Mouse (Mus musculus) layer of hippocampus, adult 18-20 months (tissue): ENCODE results near the gene Pomgnt1. TPM values are rescaled to one million over a fixed set of nuclear protein-coding genes. Genes with fewer than 3 reads are reported as not detected.

Source experiments
- DNase-seq, 2 experiments: peaks; one replicate each; pipeline ENCODE4 v3.0.0; 2022; ENCODE audit warnings: low spot score in 2 of 2
- total RNA-seq, 2 experiments: library from RNA; stranded (reverse); gene quantifications; 2 replicates each; pipeline ENCODE4 v1.2.3; 2021

The Pomgnt1 gene
- total RNA-seq, 2 experiments from 2014 or later, result 67.5 to 68.1 TPM

DNA sequence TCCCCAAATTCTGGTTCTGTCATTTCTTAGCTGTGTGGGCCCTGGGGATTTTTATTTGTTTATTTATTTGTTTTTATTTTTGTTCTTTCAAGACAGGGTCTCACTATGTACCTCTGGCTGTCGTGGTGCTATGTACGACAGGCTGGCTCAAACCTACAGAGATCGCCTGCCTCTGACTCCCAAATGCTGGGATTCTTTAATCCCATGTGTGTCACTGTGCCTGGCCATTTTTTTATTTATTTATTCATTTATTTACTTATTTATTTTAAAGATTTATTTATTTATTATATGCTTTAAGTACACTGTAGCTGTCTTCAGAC lies 45.7 kb downstream of the Pomgnt1 start:
- DNase-seq, result no peak

- DNase-seq, result no peak
Observed at GRCm38 (mm10) chr4:116173072-116173471, 49.4 kb downstream of the Pomgnt1 start, which contains the start of the genes 1700042G07Rik and Gm49337. TSS of gene 1700042G07Rik (plus strand) at chr4:116173372. TSS of gene Gm49337 (plus strand) at chr4:116173384.

DNA sequence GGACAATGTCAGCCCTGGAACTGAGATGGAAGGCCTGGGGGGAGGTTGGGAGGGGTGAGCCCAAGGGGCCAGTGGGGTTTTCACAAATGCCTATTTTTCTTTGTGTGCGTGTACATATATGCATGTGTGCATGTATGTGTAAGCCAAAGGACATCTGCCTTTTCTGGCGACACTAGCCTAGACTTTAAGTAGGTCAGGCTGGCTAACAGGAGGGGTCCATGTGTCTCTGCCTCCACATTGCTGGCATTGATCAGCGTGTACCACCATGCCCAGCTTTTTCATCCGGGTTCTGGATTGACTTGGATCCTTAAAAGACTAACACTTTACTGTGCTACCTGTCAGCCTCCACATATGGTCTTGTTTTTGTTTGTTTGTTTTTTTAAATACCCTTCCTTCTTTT lies 50.1 kb downstream of the Pomgnt1 start:
- no peak for DNase-seq

DNA sequence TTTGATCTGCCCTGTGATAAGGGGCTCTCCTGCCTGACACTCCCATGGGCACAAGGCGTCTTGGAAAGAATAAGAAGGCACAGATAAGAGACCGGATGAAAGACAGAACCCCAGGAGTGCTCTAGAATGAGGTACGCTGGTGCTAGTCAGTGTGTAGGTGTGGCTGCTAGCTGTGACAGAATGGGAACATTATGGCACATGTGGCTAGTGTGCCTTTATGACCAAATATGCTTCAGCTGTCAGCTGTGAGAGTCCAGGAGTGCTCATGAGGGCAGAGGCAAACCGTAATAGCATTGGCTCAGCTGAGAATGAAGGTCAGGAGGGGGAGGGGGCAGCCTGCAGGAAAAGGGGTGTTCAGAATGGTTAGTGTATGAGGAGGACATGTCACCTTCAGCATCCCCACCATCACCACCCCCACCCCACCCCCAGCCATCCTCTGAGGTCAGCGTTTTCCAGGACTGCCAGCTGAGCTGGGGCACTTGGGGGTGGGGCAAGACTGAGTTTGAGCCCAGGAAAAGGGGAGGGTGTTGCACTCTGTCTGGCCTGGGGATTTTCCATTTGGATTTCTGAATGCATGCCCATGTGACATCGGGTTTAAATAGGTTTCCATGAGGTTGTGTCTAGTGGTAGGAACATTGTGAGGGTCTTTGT lies 51.0 kb downstream of the Pomgnt1 start:
- no peak for DNase-seq

- DNase-seq, result no peak
Observed at GRCm38 (mm10) chr4:116175136-116175535, 51.5 kb downstream of the Pomgnt1 start.

DNA sequence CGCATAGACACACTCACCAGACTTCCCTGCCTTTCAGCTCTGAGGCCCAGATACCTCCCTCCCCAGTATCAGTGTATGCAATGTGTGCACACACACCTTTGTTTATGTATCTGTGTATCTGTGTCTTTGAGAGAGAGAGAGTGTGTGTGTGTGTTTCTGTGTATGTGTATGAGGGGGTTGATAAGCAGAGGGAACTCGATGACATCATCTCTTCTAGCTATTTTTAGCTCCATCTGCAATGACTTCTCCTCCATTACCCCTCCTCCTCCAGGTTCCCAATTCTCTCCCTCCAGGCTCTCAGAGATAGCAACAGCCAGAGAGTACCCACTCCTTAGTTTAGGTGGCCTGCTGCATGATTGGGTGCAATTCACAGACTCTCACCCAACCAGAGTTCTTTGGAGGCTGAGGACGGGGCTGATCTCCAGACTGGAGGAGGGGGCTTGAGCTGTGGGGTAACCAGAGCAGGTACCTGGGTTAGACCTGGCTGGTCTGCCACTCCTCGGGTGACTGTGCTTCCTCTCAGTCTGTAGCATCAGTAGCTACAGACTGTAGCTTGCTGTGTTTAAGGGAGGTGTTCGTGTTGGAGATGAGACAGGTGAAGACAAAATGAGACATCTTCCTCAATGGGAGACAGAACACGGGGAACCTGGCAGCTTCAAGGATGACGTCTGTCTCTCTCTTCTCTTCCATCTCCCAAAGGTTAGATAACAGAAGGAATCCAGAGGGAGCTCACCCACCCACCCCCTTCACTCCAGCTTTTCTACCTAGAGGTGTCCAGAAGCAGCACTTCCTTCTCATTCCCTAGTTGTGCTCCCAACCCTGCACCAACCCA lies 52.3 kb downstream of the Pomgnt1 start:
- no peak for DNase-seq

GRCm38 (mm10) chr4:116176543-116176988 lies 52.9 kb downstream of the Pomgnt1 start:
- DNase-seq, result peak; percentile 35 to 47

DNA sequence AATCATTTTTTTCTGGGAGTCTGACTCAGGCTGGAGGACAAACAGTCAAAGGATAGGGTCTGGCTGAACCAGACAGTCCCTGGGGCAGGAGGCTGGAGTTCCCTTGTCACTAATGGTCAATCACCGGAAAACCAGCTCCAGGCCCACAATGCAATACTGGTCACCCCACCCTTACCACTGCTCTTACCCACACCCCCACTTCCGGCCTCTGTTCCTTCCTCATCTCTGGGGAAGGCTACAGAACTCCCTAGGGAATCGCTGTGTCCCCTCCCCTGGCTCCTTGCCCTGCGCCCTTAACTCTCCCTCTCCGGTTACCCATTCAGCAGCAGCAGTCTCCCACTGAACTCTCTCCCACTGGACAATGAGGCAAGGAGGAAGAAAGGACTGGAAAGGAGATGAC lies 53.5 kb downstream of the Pomgnt1 start:
- no peak for DNase-seq

DNA sequence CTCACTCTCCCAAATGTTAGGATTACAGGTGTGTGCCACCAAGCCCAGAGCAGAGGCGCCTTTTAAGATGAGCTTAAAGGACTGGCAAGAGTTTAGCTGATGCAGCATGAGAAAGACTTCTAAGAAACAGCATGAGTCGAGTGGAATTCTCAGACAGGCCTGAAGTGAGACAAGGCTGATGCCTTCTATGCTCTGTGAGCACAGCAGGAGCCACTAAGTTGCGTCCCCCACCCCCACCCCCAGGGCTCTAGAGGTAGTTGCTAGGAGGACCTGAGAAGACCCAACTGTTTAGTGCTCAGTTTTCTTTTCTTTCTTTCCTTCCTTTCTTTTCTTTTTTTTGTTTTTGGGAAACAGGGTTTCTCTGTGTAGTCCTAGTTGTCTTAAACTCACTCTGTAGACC lies 58.4 kb downstream of the Pomgnt1 start:
- no peak for DNase-seq

GRCm38 (mm10) chr4:116182745-116183144 lies 59.1 kb downstream of the Pomgnt1 start:
- no peak for DNase-seq

DNA sequence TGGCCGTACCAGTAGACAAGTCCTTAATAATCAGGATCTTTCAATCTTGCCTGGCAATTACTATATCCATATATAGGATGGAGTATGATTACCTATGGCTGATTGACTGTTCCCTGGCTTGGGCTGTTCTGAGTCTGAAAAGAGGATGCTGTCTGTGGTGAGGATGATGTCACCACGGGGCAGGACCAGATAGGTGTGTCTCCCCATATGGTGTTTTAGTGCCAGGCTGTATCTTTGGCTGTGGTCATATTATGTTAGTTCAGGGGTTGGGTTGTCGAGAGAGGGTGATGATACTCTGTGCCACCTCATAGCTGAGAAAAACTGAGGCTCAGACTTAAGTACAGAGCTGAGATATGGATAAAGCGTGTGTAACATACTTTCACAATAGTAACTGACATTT lies 61.4 kb downstream of the Pomgnt1 start:
- no peak for DNase-seq

- DNase-seq, result no peak
Observed at GRCm38 (mm10) chr4:116192286-116192835, 68.7 kb downstream of the Pomgnt1 start.

GRCm38 (mm10) chr4:116193583-116194383 lies 70.1 kb downstream of the Pomgnt1 start:
- peak in 1 of 2 experiments; percentile 21 for DNase-seq

DNA sequence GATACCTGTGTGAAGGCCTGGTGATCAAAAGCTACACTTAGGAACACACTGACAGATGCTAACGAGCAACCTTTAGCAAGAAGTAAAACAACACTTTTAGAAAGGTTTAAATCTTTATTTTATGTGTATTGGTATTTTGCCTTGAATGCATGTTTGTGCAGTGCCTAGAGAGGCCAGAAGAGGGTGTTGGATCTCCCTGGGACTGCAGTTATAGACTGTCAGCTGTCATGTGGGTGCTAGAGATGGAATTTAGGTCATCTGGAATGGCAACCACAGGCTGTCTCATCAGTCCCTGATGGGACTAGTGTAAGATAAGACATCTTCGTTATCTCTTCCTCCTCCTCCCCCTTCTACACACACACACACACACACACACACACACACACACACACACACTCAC lies 74.8 kb downstream of the Pomgnt1 start:
- DNase-seq, result no peak

DNA sequence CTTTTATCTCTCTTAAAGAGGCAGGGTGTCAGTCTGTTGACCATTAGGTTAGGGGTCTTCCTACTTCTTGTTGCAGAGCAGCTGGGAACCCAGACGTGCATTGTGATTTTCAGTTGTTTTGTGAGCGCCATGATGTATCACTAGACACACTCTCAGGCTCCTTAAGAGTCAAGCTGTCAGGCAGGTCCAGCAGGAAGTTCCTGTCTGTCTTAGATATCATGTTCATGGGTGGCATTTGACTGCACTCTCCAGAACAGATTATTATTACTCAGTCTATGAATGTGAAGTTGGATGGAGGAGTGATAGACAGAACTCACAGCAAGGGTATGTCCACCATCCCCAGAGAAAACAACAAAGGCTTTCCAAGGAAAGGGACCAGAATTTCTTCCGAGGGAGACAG lies 80.8 kb downstream of the Pomgnt1 start:
- DNase-seq, result no peak

DNA sequence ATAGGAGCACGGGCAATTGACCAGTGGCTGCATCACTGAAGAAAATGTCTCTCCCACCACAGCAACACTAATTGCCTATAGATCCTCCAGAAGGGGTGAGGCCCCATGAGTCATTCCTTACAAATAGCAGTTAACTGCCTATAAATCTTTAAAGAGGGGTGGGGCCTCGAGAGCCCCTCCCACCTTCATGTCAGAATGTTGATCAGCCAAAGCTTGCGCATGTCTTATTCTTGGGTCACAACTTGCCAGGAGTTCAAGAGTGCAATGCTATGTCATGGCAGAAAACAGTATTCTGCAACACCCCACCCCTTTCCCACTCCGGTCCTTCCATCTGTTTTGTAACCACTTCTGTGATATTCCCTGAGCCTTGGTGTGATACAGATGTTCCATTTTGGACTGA lies 82.9 kb downstream of the Pomgnt1 start:
- no peak for DNase-seq

DNA sequence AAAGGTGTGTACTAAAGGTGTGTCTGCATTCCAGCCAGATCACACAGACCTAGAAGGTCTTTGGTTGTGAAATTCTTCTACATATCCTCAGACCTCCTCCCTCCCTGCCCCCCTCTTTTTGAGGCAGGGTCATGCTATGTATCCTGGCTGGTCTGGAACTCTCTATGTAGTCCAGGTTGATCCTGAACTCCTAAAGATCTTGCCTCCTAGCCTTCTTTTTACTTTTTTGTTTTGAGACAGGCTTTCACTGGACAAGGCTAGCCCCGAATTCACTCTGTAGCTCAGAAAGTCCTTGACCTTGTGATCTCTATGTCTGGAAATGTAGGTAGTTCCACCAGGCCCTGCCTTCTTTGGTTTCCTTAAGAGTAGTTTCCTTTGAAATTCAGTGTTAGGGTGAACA lies 85.3 kb downstream of the Pomgnt1 start:
- DNase-seq, result no peak
